In the genomic region with DNA sequence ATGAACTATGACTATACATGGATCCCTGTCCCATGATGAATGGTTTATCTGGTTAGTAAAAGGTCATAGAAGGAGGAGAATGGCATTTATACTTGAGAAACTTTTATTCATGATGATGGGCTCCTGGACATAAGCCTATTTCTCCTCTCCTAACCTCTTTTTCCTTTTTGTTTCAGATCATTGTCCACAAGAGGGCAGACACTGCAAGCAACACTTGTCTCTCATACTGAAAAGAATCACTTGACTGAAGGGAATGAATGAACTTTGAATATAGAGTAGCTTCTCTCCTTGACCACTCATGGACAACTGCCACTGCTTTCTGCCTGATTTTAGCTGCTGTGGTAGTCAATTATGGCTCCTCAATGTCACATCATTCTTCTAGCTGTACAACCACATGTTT, we compare ENCODE assay signal across 12 mouse cellular contexts. TPM values are rescaled to one million over a fixed set of nuclear protein-coding genes. Genes with fewer than 3 reads are reported as not detected.
DNase-seq lines count a peak whose midpoint lies in the region; ATAC-seq and TF ChIP-seq lines count a peak whose summit lies in the region.
"Had no signal": no experiment of that assay in that cellular context is flagged by ENCODE, and none has a peak within 500 bp of the region (broad histone marks: within the 10 kb centered on the region; RNA-seq: fewer than 3 reads in every experiment).

No protein-coding gene starts in this region.

- no peak overlapping the region for H3K27ac ChIP-seq in heart, postnatal 0 days (ENCODE audit: low read depth)
- H3K27ac ChIP-seq in heart, embryonic 12.5 days (ENCODE audit: poor library complexity, severe bottlenecking): no peak overlapping the region
- no peak overlapping the region for H3K27ac ChIP-seq in liver, adult 2 months (replicated peaks; ENCODE audit: insufficient read depth, low read depth, low read length)
- H3K27ac ChIP-seq: embryonic facial prominence, embryonic 13.5 days had no signal

- H3K27me3 ChIP-seq in heart, postnatal 0 days (ENCODE audit: control insufficient read depth, insufficient read depth, low read length): no peaks in the 10 kb centered on the region
- H3K27me3 ChIP-seq in heart, embryonic 12.5 days (replicated peaks): no peaks in the 10 kb centered on the region
- no peaks in the 10 kb centered on the region for H3K27me3 ChIP-seq in liver, adult 2 months (ENCODE audit: control insufficient read depth, insufficient read depth, low read length)
- H3K27me3 ChIP-seq: embryonic facial prominence, embryonic 13.5 days had no signal

- TF ChIP-seq CTCF in heart, postnatal 0 days (IDR thresholded peaks at IDR 0.05; ENCODE audit: low read depth): peak; percentile 20; the same call in 1 of the 2 replicates
- TF ChIP-seq CTCF in liver, adult 2 months (IDR thresholded peaks at IDR 0.05; ENCODE audit: low read depth, low read length): no peak

- no peaks in the 10 kb centered on the region for H3K79me2 ChIP-seq in liver, adult 2 months (ENCODE audit: control insufficient read depth, insufficient read depth, low read length)

- TF ChIP-seq EP300 in heart, postnatal 0 days (IDR thresholded peaks at IDR 0.05; ENCODE audit: low read depth): no peak

- TF ChIP-seq POLR2A in liver, adult 2 months (IDR thresholded peaks at IDR 0.05; ENCODE audit: extremely low read depth, insufficient read depth, low read length): no peak

- ATAC-seq in heart, postnatal 0 days (ENCODE audit: insufficient read depth, low read depth): no peak
- ATAC-seq in heart, embryonic 12.5 days (ENCODE audit: insufficient number of reproducible peaks, low FRiP score): no peak
- ATAC-seq: inflammation-experienced regulatory T-cells, adult 6 months had no signal

- no peak overlapping the region for H3K4me2 ChIP-seq in heart, postnatal 0 days (ENCODE audit: low read depth, low read length)
- H3K4me2 ChIP-seq in heart, embryonic 12.5 days: no peak overlapping the region
- H3K4me2 ChIP-seq: embryonic facial prominence, embryonic 13.5 days had no signal

- intact Hi-C loops in heart, postnatal 25 days (cut with DNase I): no loop called here

- H3K9ac ChIP-seq in heart, postnatal 0 days (replicated peaks; ENCODE audit: low read depth, low read length): no peak overlapping the region
- no peak overlapping the region for H3K9ac ChIP-seq in heart, embryonic 12.5 days
- H3K9ac ChIP-seq in liver, adult 2 months (ENCODE audit: low read depth, low read length): no peak overlapping the region
- H3K9ac ChIP-seq: embryonic facial prominence, embryonic 13.5 days had no signal

- H3K4me1 ChIP-seq in heart, postnatal 0 days (ENCODE audit: control insufficient read depth, insufficient read depth): no peaks in the 10 kb centered on the region
- no peaks in the 10 kb centered on the region for H3K4me1 ChIP-seq in heart, embryonic 12.5 days (replicated peaks)
- no peaks in the 10 kb centered on the region for H3K4me1 ChIP-seq in liver, adult 2 months (ENCODE audit: control insufficient read depth, insufficient read depth, low read length)
- H3K4me1 ChIP-seq: embryonic facial prominence, embryonic 13.5 days had no signal

- no peaks in the 10 kb centered on the region for H3K9me3 ChIP-seq in heart, postnatal 0 days (replicated peaks; ENCODE audit: control insufficient read depth, low read length)
- no peaks in the 10 kb centered on the region for H3K9me3 ChIP-seq in heart, embryonic 12.5 days (replicated peaks)
- H3K9me3 ChIP-seq: embryonic facial prominence, embryonic 13.5 days had no signal

- H3K4me3 ChIP-seq in heart, postnatal 0 days (ENCODE audit: low read depth, low read length): no peak overlapping the region
- H3K4me3 ChIP-seq in heart, embryonic 12.5 days: no peak overlapping the region
- no peak overlapping the region for H3K4me3 ChIP-seq in liver, adult 2 months (ENCODE audit: insufficient read depth, low read depth, low read length)
- H3K4me3 ChIP-seq: embryonic facial prominence, embryonic 13.5 days had no signal

- peak; percentile 10 for DNase-seq in heart, postnatal 0 days (ENCODE audit: low spot score)
- peak; percentile 7 for DNase-seq in liver, adult 2 months (ENCODE audit: extremely low read depth, low read depth, low spot score)
- DNase-seq in liver (no peak), ZHBTc4 (ENCODE audit: low read depth, low spot score) (peak; percentile 4)
- DNase-seq in embryo, embryonic 9.5 days (ENCODE audit: extremely low spot score): peak; percentile 4
- DNase-seq in adrenal gland, postnatal 4 days (ENCODE audit: low spot score in 2 of 2): no peak
- DNase-seq in heart, postnatal 25 days (ENCODE audit: low spot score): no peak
- DNase-seq: lung, adult 18-20 months had no signal

- H3K36me3 ChIP-seq in heart, postnatal 0 days (replicated peaks; ENCODE audit: control insufficient read depth, insufficient read depth, low read length): no peaks in the 10 kb centered on the region
- no peaks in the 10 kb centered on the region for H3K36me3 ChIP-seq in heart, embryonic 12.5 days
- no peaks in the 10 kb centered on the region for H3K36me3 ChIP-seq in liver, adult 2 months (ENCODE audit: control insufficient read depth, insufficient read depth, low read length)
- H3K36me3 ChIP-seq: embryonic facial prominence, embryonic 13.5 days had no signal

RNA-seq across cellular contexts. Expression of a gene that starts 13.3 kb away (rescaled TPM):
- total RNA-seq in heart, postnatal 0 days (2014; rRNA removed; ENCODE audit: low replicate concordance): 0.99 TPM in 1 of 2 replicates, not detected in the other
- 0.08 and 0.20 TPM in 2 replicates for polyA plus RNA-seq in heart, postnatal 0 days (2015; fragmentation: Nextera tagmentation; extraction: Ambion mirVana)
- polyA plus RNA-seq in heart, embryonic 12.5 days (2016; fragmentation: Nextera tagmentation; extraction: Ambion mirVana): 0.26 and 0.64 TPM in 2 replicates
- total RNA-seq in liver, adult 2 months (2014; rRNA removed): not detected in 2 replicates
- polyA plus RNA-seq in liver, adult 2 months (2012; rRNA removed): not detected in 2 replicates
- total RNA-seq in adrenal gland, postnatal 4 days (2021): under 1 TPM; 0.22 to 0.23 TPM
- total RNA-seq in heart, postnatal 25 days (2021): not detected
- total RNA-seq: heart, adult 8-10 months had no signal
- polyA plus RNA-seq: inflammation-experienced regulatory T-cells, adult 6 months had no signal

Comparison
In these comparisons a context has a peak if more than half of its experiments do, and no peak if none do; other contexts are left out.
1. DNase-seq: peak in heart, postnatal 0 days (single experiment), liver, adult 2 months (single experiment), ZHBTc4 (single experiment) and embryo, embryonic 9.5 days (single experiment); none in liver (single experiment), adrenal gland, postnatal 4 days (0 of 2) and heart, postnatal 25 days (single experiment).